Mouse (Mus musculus) ES-E14 (cell line): ENCODE data around the gene Chd3. TPM values are rescaled to one million over a fixed set of nuclear protein-coding genes. Genes with fewer than 3 reads are reported as not detected.
A peak's percentile ranks its signal among the peaks of the same experiment; 100 is the strongest.

ENCODE experiments used
- DNase-seq: peaks from one replicate; pipeline ENCODE4 v3.0.0-alpha.2; 2013; ENCODE audit warnings: low read depth, low spot score
- H3K27ac ChIP-seq: 2 replicates; pipeline ENCODE4 v1.5.1; 2012; ENCODE audit warnings: low read depth, mild to moderate bottlenecking, low read length, moderate library complexity, mixed read lengths; ENCODE audit not compliant: poor library complexity, insufficient read depth, severe bottlenecking
- H3K36me3 ChIP-seq: 2 replicates; pipeline ENCODE4 v1.6.1; 2012; ENCODE audit warnings: mild to moderate bottlenecking, low read length, moderate library complexity, mixed read lengths; ENCODE audit not compliant: control insufficient read depth, poor library complexity, insufficient read depth, severe bottlenecking
- H3K4me1 ChIP-seq, 2 experiments: fragments of 150-350 bp in 1 of 2; sonication (generic) in 1 of 2; 2 replicates each; pipeline ENCODE4 v1.6.1; 2012; ENCODE audit warnings: low read length in 2 of 2, mild to moderate bottlenecking in 1 of 2, mixed read lengths in 1 of 2; ENCODE audit not compliant: control insufficient read depth in 2 of 2, insufficient read depth in 2 of 2, poor library complexity in 1 of 2
- H3K4me3 ChIP-seq, 2 experiments: fragments of 150-350 bp in 1 of 2; sonication (generic) in 1 of 2; 2 replicates each; pipeline ENCODE4 v1.5.1; 2012; ENCODE audit warnings: low read length in 2 of 2, low read depth in 1 of 2, mild to moderate bottlenecking in 1 of 2, mixed read lengths in 1 of 2; ENCODE audit not compliant: insufficient read depth in 1 of 2, poor library complexity in 1 of 2, severe bottlenecking in 1 of 2
- H3K9ac ChIP-seq: 2 replicates; pipeline ENCODE4 v1.6.1; 2012; ENCODE audit warnings: low read depth, mild to moderate bottlenecking, low read length, mixed read lengths; ENCODE audit not compliant: poor library complexity, insufficient read depth, severe bottlenecking
- H3K9me3 ChIP-seq: fragments of 150-350 bp; sonication (generic); 2 replicates; pipeline ENCODE4 v1.6.1; 2012; ENCODE audit warnings: low read depth, mild to moderate bottlenecking, low read length; ENCODE audit not compliant: control insufficient read depth, insufficient read depth
- CHD2 ChIP-seq: IDR thresholded peaks from 2 replicates; pipeline ENCODE4 v1.6.1; 2014; ENCODE audit warnings: mild to moderate bottlenecking, low read depth, low read length, inconsistent platforms
- HCFC1 ChIP-seq: IDR thresholded peaks from 2 replicates; pipeline ENCODE4 v1.6.1; 2012; ENCODE audit warnings: low read length, inconsistent platforms, borderline replicate concordance; ENCODE audit not compliant: insufficient read depth
- MAFK ChIP-seq: IDR thresholded peaks from 2 replicates; pipeline ENCODE4 v1.6.1; 2014; ENCODE audit warnings: mild to moderate bottlenecking, low read depth, low read length, inconsistent platforms; ENCODE audit not compliant: insufficient read depth
- ZC3H11A ChIP-seq: IDR thresholded peaks from 2 replicates; pipeline ENCODE4 v1.6.1; 2012; ENCODE audit warnings: low read depth, mild to moderate bottlenecking, inconsistent platforms, low read length, borderline replicate concordance
- ZNF384 ChIP-seq: IDR thresholded peaks from 2 replicates; pipeline ENCODE4 v1.6.1; 2012; ENCODE audit warnings: low read depth, low read length, inconsistent platforms
- in situ Hi-C, 2 experiments: fragments of 600-800 bp; cut with MboI; formaldehyde crosslinking; loops; one replicate each; pipeline ENCODE4 v1.15.1; 2025; ENCODE audit warnings: low sequenced_read_pairs in 2 of 2, inconsistent platforms in 1 of 2; ENCODE audit not compliant: unreplicated experiment in 2 of 2
- total RNA-seq: library from RNA; depleted of rRNA; stranded (reverse); fragments of 300-350 nt; gene quantifications from 2 replicates; pipeline ENCODE4 v1.2.3, GENCODE M21; 2012

Gene Chd3
- total RNA-seq, 1 experiment = 27.0 TPM

GRCm38 (mm10) chr11:69346441-69346840 lies 22.8 kb downstream of the Chd3 start:
- TF ChIP-seq ZC3H11A (no peak), ZNF384 (no peak), CHD2 (no peak), MAFK (no peak), HCFC1 (no peak)

GRCm38 (mm10) chr11:69340161-69341131 lies 28.8 kb downstream of the Chd3 start, which contains the start of gene Rnf227:
Gene Rnf227 (plus strand): TSS chr11:69340461.
- TF ChIP-seq CHD2 = 0 out of 2 replicates have a peak, but pooled peaks have one; percentile 11
- TF ChIP-seq MAFK = no peak
- TF ChIP-seq HCFC1 = no peak
- Histone ChIP-seq H3K4me1 (peaks cover 2 to 11% of the 10 kb centered on the region in 2 experiments; a peak in 1 of 4 replicates), H3K9ac (peak within 1 kb of the TSS; percentile 70), H3K36me3 (no peaks in the 10 kb centered on the region), H3K9me3 (no peaks in the 10 kb centered on the region), H3K27ac (no peak within 1 kb of the TSS), H3K4me3 (peak within 1 kb of the TSS; percentile 48 to 66)
- in situ Hi-C loops = no loop called here
- DNase-seq = no peak

More at GRCm38 (mm10) chr11:69346441-69346840, 22.8 kb downstream of the Chd3 start:
- Histone ChIP-seq H3K27ac (no peak overlapping the region), H3K4me3 (peak overlapping the region; percentile 35 to 58; a peak in 3 of 4 replicates), H3K9me3 (no peaks in the 10 kb centered on the region), H3K36me3 (no peaks in the 10 kb centered on the region), H3K4me1 (no peaks in the 10 kb centered on the region), H3K9ac (peak overlapping the region; percentile 24; the same call in 1 of the 2 replicates)
- in situ Hi-C loops = no loop called here
- DNase-seq = no peak

GRCm38 (mm10) chr11:69334796-69335195 lies 34.4 kb downstream of the Chd3 start:
- in situ Hi-C loops = no loop called here
- H3K27ac ChIP-seq = no peak overlapping the region
- no peaks in the 10 kb centered on the region for H3K36me3 ChIP-seq
- peaks cover 4 to 10% of the 10 kb centered on the region in 2 experiments for H3K4me1 ChIP-seq
- no peaks in the 10 kb centered on the region for H3K9me3 ChIP-seq
- no peak for DNase-seq
- TF ChIP-seq HCFC1 (no peak), MAFK (no peak), ZC3H11A (no peak), ZNF384 (no peak), CHD2 (no peak)
- H3K9ac ChIP-seq = no peak overlapping the region
- no peak overlapping the region for H3K4me3 ChIP-seq

- DNase-seq = no peak
- no peaks in the 10 kb centered on the region for H3K36me3 ChIP-seq
- no peak overlapping the region for H3K4me3 ChIP-seq
- no peaks in the 10 kb centered on the region for H3K9me3 ChIP-seq
- H3K4me1 ChIP-seq = peaks cover 4 to 10% of the 10 kb centered on the region in 2 experiments
- no peak for TF ChIP-seq ZC3H11A
- TF ChIP-seq HCFC1 = no peak
- TF ChIP-seq MAFK = no peak
- no peak for TF ChIP-seq ZNF384
- no peak for TF ChIP-seq CHD2
- no peak overlapping the region for H3K9ac ChIP-seq
- no peak overlapping the region for H3K27ac ChIP-seq
- in situ Hi-C loops = no loop called here
These were observed 35.3 kb downstream of the Chd3 start for GRCm38 (mm10) chr11:69333922-69334321.
